Mouse (Mus musculus) cerebellum, adult 18-20 months (tissue): ENCODE data around the gene Sugct.

Experiments used
- DNase-seq, 2 experiments: peaks; one replicate each; pipeline ENCODE4 v3.0.0; 2021

Gene Sugct

DNA sequence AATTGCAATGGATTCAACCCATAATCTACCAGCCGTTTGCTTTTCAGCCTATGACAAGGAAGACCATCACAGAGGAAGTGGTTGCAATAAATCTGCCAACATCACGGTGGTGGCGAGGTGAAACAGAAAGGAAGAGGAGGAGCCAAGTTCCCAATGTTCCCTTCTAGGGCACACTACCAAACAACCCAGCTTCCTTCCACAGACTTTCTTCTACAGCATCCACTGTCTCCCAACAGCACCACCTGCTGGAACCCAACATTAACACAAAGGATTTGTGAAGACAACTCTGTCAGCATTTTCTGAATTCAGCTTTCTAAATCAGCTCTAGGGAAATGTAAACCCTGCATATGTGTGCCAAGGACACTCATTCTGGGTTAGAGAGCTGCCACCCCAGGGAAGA lies 666.8 kb downstream of the Sugct start:
- DNase-seq = peak; percentile 8 to 10

DNA sequence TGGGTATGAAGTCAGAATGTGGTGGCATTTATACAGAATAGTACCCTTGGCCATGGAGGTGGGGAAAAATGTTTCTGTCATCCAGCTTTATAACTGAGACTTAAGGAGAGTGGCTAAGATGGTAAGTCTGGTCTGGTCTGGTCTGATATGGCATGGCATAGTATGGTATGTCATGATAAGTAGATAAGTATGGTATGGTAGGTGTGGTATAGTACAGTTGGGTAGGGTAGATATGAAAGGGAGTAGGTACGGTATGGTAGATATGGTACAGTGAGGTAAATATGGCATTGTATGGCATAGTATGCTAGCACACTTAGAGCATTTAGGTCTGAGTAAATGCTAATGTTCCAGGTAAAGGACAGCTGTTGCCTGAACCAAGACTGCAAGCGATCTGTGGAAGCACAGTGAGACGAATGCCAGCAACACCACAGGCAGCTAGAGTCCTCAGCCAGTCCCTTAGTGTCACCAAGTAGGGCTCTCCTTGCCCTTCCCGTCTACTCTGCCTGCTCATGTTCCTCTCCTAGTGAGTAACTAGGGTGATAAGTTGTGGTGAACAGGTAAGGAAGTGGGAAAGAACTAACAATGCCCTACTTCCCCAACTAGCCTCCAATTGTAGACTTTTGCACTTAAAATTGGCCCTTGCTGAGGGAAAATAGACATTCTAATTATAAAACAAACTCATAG lies 667.4 kb downstream of the Sugct start:
- DNase-seq = no peak

DNA sequence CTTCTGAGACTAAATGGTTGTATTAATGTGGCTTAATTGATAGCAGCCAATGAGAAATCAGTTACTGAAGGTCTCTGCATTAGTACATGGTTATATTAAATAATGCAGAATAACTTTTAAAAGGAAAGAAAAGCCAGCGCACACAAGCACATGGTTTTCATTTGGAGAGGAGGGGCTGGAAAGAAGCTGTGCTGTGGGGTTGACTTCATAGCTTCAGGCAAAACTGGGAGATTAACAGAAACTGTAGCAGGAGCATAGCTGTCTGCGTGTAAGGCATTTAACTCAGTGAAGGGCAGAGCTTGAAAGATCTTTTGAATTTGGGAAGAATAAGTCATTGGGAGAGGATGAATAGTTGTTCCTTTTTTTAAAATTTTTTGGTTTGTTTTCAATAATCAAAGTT lies 668.4 kb downstream of the Sugct start:
- no peak for DNase-seq

DNA sequence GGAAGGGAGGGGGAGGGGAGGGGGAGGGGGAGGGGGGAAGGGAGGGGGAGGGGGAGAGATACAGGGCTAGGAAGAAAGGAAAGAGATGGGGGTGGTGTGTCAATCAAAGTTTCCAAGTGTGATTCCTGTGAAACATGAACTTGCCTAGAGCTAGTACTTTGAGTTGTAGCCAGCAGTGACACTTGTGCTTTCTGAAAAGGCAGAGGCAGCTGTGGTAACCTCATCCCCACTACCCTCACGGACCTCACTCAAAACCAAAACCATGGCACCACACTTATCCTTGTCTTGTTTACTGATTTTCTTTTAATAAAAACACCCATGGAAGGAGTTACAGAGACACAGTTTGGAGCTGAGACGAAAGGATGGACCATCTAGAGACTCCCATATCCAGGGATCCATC lies 698.9 kb downstream of the Sugct start:
- no peak for DNase-seq

DNA sequence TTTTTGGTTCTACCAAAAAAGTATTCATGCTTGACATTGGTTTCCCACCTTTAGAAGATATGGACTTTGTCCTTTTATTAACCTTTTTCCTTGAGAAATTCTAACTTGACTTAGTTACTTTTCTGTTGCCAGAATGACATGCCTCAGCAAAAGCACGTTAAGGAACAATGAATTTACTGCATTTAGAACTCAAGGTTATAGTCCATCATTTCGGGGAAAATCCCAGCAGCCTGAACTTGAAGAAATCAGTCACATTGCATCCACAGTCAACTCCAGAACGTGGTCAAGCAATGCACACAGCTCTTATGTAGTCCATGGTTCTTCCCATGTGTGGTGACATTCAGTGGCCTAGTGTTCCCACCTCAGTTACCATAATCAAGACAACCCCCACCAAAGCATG lies 700.0 kb downstream of the Sugct start:
- DNase-seq = no peak

DNA sequence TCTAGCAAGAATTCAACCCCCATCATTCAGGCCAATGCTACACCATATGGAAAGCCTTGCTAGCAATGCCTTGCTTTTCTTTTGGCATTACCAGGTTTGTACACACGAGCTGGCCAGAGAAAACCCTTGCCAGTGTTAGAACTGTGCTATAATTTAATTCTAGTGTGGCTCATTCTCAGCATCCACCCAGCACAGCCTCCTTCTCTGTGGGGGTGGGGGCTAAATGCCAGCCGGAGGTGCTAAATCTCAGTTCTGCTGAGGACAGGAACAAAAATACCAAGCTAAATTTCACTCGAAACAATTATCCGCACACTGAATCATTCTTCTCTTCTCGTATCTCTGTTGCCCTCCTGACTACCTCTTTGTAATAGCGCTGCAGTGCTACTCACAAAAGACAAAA lies 717.6 kb downstream of the Sugct start:
- DNase-seq = peak in 1 of 2 experiments; percentile 9

DNA sequence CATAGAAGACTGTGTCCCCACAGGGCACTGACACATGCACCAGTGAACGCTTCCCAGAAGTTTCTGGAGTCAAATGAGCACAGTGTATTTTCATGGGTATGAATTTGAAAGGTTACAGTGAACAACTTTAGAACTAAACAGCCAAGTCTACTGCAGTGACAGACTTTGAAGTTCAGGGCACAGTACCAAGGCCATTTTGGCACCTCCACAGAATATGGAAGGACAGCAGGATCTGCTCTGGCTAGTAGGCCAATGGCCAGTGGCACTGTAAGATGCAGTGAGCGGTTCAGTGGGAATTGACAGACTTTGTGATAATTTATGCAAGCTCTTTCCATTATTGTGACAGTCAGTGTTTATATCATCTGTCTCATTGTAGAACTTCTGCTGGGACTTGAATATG lies 724.1 kb downstream of the Sugct start:
- DNase-seq = no peak

DNA sequence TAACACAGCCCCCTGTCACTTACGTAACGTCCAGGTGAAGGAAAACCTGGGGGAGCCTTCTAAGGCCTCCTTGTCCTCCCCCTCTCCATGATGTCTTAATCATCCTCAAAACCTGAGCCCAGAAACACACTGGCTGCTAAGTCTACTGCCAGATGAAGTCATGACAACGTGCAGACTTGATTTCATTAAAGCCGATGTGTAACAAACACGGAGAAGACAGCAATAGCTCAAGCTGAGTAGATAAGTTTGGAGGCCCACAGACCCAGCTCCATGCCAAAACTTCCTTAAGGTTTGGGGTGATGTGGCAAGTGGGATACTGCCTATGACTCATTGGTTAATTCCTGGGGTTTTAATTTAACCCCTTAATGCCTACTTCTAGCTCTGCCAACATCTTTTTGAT lies 726.4 kb downstream of the Sugct start:
- no peak for DNase-seq

DNA sequence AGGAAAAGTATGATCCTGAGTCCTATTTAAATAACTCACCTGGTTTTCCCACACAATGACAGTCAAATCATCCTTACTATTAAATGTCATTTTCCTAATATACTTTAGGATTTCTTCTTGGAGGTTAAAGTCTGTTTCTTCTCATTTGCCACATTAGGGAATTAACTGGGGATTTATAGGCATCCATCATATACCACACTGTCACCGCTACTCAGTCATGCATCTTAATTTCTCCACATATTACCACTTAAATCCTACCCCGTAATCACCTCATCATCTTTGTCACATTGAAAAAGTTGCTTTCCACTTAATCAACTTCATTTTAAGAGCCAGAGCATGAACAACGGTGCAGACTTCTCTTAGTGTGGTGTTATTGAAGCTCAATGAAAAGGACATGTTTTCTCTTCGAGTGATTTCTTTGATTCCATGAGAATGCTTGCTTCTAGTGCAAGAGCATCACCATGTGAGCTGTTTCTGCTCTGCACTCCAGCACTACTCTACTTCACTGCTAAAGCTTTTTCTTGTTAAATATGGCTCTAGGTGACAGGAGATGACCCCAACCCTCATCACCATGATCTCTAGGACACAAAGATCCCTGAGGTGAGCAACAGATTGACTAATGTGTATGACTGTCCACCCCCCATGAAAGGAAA lies 730.4 kb downstream of the Sugct start:
- no peak for DNase-seq

DNA sequence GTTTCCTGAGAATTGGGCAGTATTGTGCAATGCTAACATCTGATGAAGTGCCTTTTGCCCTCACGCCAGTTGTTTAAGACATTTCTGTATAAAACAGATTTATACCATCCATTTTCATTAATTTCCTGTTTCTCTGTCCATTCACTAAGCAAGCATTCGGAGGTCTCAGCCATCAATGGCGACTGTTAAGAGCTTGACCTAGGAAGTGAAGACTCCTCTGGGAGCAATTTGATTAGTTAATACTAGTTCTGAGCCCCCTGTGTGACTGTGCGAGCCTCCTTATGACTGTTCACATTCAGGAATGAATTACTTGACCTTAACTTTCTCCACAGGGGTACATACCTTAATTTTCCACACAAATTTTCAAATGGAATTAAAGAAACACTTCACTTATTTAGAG lies 743.3 kb downstream of the Sugct start:
- DNase-seq = no peak

DNA sequence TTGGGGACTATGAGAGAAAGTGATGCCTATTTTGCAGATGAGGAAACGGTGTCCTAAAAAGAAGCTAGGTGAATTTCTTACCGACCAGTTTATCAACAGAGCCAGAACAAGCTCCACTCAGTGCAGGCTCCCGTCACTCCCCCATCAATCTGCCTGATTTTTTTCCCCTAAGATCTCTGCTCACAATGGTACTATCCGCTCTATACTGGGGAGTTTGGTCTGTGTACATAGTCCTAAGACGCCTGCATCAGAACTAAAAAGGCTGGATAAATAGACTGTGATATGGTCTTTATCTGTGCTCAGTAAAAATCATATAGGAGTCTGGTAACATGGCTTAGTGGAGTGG lies 755.9 kb downstream of the Sugct start:
- DNase-seq = no peak

DNA sequence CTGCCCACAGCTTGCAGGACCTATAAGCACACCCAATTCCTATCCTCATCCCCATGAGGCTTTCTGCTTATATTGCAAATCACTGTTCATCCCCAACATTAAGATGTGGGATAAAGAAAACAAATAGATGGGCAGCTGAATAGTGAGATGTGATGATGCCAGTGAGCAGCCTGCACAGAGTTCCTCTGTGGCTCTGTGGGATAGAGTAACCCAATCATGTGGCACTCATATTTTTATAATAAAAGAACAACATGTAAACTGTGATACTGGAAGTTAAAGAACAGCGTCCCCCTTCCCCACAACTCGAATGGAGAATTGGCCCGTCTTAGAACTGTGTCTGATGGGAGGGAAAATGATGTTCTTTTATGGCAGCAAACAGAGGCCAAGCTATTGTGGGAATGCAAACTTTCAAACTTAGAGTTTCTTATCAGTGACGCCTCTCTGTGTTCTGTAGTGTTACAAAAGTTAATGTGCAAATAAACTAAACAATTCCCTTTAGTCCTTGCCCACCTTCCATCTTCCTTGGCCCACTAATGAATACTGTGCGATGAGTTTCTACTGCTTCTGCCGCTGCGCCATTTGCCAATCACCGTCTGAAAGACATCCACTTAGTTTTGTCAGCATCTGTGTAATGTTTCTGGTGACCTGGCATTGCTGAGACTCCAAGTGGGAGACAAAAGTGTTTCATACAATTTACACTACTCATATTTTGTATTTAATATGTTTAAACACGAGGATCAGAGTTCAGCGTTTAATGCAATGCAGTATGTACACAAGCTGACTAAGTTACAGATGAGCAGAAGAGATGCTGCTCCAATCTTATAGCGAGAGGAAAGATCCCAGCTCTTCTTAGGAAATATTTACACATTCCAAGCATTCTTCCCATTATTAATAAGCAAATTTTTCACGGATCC lies 756.5 kb downstream of the Sugct start:
- no peak for DNase-seq

DNA sequence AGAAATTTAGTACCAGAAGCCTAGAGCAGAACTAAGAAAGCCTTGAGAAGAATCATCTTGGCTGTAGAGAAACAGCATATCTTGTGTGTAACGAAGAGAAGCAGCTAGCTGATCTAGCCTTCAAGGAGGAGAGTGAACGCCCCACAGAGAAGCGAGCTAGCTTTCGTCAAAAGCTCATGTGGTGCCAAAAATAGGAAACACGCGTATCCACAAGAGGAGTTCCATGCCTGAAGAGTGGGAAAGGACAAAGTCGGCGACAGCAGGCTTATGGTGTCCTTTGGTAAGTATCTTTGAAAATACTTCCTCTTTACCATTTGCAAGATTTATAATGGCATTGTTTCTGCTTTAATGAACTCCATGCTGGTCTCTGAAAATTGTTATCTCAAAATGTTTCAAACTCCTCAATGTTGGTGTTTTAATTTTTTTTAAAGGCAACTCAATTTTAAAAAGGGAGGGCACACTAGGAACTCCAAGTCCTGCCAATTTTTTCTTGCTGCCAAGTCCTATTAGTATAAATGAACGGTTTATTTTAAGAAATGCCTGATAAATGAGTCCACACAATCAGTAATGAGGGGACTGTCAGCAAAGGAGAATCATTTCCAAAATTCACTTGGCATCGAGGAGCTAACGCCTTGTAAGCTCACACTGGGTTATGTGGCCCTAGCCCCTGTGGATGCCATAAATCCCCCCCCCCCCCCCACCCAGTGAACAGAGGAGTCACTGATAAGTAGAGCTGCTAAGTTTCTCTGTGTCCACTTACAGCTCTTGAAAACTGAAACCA lies 757.7 kb downstream of the Sugct start:
- DNase-seq = no peak

DNA sequence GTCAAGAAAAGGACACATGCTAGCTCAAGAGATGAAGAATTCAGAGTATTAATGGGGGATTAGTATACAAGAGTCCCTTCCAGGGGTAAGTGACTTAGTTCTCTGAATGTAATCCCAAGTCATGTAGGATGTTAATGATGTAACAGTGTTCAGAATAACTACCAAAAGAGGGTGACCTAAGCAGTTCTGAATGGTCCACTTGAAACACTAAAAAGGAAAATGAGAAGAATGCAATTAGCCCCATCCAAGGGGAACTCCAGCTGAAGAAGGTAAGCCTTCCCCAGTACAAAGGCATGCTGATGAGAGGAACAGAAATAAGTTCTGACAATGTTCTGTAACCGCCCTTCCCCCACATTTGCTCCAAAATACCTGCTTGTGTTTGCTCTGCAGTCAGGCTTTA lies 760.3 kb downstream of the Sugct start:
- DNase-seq = no peak

DNA sequence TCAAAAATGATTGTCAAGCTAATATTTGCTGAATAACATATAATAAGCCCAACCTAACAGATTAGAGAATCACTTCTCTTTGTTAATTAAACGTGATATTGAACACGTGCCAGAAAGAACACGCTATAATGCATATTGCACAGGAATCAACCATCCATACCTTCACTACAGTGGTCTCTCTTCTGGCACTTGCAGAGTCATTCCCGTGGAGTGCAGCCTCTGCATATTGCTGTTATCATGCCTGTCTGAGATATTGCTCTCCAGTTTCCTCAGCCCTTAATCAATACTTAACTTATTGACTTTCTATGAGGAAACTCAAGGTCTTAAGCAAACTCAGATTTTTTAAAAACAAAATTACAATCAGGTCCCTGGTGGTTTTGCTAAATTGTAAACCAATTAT lies 761.8 kb downstream of the Sugct start:
- no peak for DNase-seq

DNA sequence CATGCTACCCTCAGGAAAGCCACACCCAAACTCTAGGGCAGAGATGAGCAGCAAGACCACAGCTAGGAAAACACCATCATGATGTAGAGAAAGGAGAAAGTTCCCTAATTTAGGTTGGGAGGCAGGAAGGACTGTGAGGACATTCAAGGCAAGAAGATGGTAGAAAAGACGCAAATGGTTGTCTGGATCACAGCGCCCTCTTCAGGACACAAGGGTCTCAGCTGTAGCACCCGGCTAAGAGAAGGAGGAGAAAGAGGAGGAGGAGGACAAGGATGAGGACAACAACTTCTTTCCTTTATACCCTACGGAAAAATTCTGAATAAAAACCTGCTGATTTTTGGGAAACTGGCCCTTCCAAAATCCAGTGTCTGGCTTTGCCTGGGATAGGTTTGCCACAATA lies 774.0 kb downstream of the Sugct start:
- no peak for DNase-seq

DNA sequence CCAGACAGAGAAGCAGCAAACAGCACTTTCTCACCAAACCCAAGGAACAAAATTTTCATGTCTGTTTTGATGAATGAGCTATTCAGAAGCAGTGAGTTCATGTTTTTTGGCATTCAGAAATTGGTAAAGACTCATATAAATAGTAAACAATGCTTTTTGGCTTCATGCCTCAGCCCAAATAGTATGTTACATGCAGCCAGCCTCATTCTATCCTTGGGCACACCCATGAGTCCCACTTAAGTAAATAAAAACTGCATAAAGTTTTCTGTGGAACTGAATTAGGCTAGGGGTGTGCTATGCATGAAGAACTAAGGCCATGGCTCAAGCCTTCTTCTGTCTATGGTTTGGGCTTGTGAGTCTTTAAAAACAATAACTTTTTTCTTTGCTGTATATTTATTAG lies 779.7 kb downstream of the Sugct start:
- DNase-seq = no peak

DNA sequence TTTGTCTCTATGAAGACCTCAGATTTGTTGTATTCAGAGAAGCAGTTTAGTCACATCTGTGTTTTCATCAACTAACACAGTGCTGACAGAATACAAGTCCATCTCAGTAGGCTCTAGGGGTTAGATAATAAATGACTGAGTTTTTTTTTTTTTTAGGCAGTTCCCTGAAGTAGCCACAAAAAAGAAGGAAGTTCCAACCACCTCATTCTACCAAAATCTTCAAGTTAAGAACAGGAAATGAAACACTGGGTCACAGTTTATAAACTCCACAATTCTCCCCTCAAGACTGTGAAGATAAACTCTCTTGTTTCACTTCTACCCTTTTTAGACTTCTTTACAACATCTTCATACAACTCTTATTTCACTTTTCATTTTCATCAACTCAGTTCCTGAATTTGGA lies 783.1 kb downstream of the Sugct start:
- DNase-seq = no peak

DNA sequence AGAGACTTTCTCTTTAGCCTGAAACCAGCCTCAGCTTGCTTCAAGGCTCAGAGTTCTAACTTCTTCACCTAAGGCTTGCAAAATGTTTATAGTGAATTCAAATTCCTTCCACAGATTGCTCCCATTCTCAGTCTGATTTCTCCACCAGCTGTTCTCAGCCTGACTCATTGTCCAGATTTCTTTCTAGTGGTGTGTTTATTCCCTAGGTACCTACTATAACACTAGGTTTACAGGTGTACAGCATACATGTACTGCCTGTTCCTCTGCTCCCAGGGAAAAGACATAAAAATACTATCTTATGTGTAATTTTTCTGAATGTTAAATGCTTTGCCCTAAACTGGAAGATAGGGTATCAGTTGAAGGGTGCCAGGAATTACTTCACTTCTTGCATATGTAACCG lies 788.4 kb downstream of the Sugct start:
- DNase-seq = no peak

DNA sequence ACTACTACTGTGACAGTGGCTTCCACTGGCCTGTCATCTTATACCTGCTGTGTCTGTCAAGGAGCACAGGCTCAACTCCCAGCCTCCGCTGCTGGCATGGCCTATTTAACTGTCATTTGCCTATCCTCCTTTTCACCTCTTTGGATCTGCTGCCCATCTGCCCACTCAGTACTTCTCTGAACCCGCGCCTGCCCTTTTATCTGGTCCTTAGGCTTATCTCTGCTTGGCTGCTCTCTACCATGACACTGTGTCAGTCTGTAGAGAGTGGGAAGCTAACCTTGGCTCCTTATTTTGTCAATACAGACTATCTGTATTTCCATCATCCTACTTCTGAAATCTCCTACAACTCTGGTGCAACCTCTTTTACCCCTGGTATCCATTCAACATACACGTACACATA lies 793.9 kb downstream of the Sugct start:
- no peak for DNase-seq

DNA sequence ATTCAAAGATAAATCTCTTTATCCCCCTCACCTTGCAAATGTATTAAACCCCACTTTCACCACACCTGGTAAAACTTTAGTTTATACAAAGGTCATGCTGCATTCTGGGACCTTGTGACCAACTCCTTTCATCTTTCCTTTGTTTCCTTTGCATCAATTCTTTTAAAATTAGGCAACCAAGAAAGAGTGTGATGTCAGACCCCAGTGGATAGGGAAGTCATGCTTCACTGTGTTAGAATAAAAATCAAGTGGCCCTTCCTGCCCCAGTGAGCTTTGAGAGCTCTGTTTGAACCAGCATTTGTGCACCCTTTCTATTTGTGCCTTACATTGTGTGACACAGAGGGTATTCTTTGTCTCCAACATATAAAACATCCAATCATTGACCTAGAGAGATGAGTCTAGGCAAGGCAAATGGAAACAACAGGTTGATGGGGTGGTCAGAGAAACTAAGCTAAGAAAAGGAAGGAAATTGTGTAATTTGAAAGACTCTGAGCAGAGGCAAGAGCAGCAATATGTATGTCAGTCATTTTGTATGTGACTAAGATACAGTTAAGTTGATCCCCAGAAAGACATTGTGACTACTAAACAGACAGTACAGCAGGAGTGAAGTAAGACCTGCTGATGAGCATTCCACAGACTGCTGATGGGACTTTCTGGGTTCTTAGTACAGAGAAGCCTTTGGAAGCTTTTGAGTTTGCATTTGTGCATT lies 797.1 kb downstream of the Sugct start:
- no peak for DNase-seq

DNA sequence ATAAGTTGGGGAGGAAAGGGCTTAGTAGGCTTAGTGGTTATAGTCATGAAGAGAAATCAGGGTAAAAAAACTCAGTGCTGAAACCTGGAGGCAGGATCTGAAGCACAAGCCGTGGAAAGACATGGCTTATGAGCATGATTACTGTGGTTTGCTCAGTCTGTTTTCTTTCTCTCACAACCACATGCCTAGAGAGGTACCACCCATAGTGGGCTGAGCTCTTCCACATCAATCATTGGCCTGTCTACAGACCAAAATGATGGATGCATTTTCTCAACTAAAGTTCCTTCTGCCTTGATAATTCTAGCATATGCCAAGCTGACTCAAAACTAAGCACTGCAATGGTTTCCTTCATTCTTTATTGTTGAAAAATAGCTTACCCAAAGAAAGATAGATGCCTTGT lies 817.3 kb downstream of the Sugct start:
- no peak for DNase-seq

DNA sequence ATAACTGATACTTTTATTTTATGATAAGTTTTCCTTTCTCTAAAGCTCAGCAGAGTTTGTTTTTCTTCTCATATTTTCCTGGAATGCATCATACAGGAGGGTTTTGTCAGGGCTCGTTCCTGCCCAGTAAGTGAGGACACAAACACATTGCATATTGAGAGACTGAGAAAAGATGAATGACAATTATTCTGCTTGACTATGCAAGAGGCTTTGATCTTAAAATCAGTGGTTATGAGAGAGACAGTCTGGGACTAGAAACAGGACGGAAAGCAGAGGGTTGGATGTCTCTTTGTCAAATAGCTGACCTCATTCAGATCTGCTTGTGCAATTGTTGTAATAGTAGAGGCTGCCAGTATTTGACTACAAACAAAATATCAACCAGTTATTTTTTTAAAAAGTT lies 835.4 kb downstream of the Sugct start:
- DNase-seq = no peak
